Mouse (Mus musculus): ENCODE results near the gene Susd1. TPM values are rescaled to one million over a fixed set of nuclear protein-coding genes. Genes with fewer than 3 reads are reported as not detected.
A peak's percentile ranks its signal among the peaks of the same experiment; 100 is the strongest.

Gene Susd1
- polyA plus RNA-seq, 1 experiment from 2014 or later: 9.9 TPM

DNA sequence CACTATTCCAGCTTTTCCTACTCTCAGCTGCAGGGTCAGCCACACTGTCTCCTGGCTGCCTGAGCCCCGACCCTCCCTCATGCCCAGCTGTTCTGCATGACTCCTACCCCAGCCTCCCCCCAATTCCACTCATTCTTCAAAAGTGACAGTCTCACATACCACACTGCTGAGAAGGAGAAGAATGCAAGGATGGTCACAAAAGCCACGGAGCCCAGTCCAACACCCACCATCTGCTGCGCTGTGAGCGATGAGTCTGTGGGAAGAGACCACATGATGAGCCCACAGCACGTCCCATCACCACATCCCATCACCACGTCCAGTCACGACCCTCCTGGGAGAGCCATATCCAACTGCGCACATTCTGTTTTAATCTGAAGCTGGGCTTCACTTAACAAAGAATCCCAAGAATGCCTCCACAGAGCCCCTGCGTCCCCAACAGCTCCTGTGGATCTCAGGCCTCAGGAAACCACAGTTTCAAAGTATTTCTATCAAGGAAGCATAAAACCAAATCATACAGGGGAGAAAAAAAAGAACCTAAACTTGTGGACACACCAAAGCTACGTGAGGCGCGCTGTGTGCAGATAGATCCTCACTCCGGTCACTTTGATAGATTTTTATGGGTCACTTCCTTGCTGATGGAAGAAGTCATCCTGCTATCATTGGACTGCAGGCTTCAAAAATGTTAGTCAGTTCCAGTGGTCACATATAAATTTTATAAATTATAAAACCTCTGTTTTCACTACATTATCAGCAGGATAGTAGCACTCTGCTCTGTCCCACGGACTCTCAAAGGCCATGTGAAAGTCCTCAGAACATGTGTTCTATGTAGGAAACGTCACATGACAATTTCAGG lies 122.7 kb downstream of the Susd1 start:
- 52% methylated on average over 15 of the region's 15 CpGs for WGBS
- H3K9me3 ChIP-seq (ENCODE audit: control insufficient read depth, low read depth, low read length): no peaks in the 10 kb centered on the region
- no peaks in the 10 kb centered on the region for H3K36me3 ChIP-seq (ENCODE audit: control insufficient read depth, insufficient read depth, low read length)
- ATAC-seq (ENCODE audit: insufficient number of reproducible peaks, insufficient read depth, low FRiP score, low read depth): peak; percentile 29; the same call in 1 of the 2 replicates
- peak overlapping the region; percentile 22; the same call in 1 of the 2 replicates for H3K27ac ChIP-seq (ENCODE audit: low read length)
- H3K9ac ChIP-seq (replicated peaks; ENCODE audit: low read depth, low read length): no peak overlapping the region
- H3K4me3 ChIP-seq (ENCODE audit: low read depth, low read length): no peak overlapping the region
- H3K4me2 ChIP-seq (replicated peaks; ENCODE audit: low read depth, low read length): no peak overlapping the region
- H3K4me1 ChIP-seq (ENCODE audit: control insufficient read depth, insufficient read depth, low read length): 0 out of 2 replicates have a peak, but pooled peaks cover 2% of the 10 kb centered on the region
- no peaks in the 10 kb centered on the region for H3K27me3 ChIP-seq (ENCODE audit: control insufficient read depth, insufficient read depth, low read length)

- 29% methylated on average over 3 of the region's 3 CpGs for WGBS
- Histone ChIP-seq H3K9ac (replicated peaks; ENCODE audit: low read depth, low read length) (no peak overlapping the region), H3K27me3 (ENCODE audit: control insufficient read depth, insufficient read depth, low read length) (no peaks in the 10 kb centered on the region), H3K4me2 (replicated peaks; ENCODE audit: low read depth, low read length) (no peak overlapping the region), H3K4me3 (ENCODE audit: low read depth, low read length) (no peak overlapping the region), H3K27ac (ENCODE audit: low read length) (no peak overlapping the region), H3K9me3 (ENCODE audit: control insufficient read depth, low read depth, low read length) (no peaks in the 10 kb centered on the region), H3K4me1 (ENCODE audit: control insufficient read depth, insufficient read depth, low read length) (0 out of 2 replicates have a peak, but pooled peaks cover 2% of the 10 kb centered on the region), H3K36me3 (ENCODE audit: control insufficient read depth, insufficient read depth, low read length) (no peaks in the 10 kb centered on the region)
- peak; percentile 42; the same call in 1 of the 2 replicates for ATAC-seq (ENCODE audit: insufficient number of reproducible peaks, insufficient read depth, low FRiP score, low read depth)
Measured at GRCm38 (mm10) chr4:59314939-59315552, 123.4 kb downstream of the Susd1 start.

DNA sequence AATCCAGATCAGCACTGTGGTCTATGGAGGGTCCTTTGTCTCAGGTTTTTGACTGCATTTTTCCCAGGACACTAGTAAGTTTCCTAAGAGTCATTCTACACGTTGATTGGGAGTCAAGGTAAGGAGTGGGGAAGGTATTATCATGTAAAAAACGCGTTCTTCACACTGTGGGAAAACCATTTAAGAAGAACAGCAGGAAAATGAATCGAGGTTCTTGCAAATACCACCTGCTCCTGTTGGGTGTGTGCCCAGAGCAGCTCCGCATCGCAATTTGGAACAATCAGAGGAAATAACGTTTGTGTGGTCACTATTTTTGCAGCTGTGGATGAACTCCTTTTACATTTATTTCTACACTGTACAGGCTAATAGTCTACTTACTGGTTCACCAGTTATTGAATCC lies 125.5 kb downstream of the Susd1 start:
- Histone ChIP-seq H3K9ac (replicated peaks; ENCODE audit: low read depth, low read length) (no peak overlapping the region), H3K36me3 (ENCODE audit: control insufficient read depth, insufficient read depth, low read length) (no peaks in the 10 kb centered on the region), H3K4me1 (ENCODE audit: control insufficient read depth, insufficient read depth, low read length) (no peaks in the 10 kb centered on the region), H3K4me3 (ENCODE audit: low read depth, low read length) (no peak overlapping the region), H3K27me3 (ENCODE audit: control insufficient read depth, insufficient read depth, low read length) (no peaks in the 10 kb centered on the region), H3K27ac (ENCODE audit: low read length) (no peak overlapping the region), H3K4me2 (replicated peaks; ENCODE audit: low read depth, low read length) (no peak overlapping the region), H3K9me3 (ENCODE audit: control insufficient read depth, low read depth, low read length) (no peaks in the 10 kb centered on the region)
- WGBS: 62% methylated on average over 7 of the region's 7 CpGs
- ATAC-seq (ENCODE audit: insufficient number of reproducible peaks, insufficient read depth, low FRiP score, low read depth): no peak

DNA sequence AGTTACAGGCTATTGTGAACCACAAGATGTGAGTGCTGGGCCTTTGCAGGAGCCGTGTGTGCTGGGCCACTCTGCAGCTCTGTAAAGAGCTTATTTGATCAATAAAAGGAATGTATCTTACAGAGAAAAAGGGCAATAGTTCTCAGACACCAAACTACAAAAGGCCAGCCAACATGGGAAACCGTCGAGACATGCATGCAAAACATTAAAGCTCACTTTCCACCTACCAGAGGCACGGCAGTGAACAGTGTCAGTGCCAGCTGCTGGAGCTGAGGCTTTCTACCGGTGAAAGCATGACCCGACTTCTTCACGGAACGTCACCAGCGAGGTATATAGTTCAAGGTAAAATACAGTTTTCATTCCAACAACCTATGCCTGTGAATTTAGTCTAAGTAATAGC lies 127.8 kb downstream of the Susd1 start:
- Histone ChIP-seq H3K4me1 (ENCODE audit: control insufficient read depth, insufficient read depth, low read length) (no peaks in the 10 kb centered on the region), H3K4me2 (replicated peaks; ENCODE audit: low read depth, low read length) (no peak overlapping the region), H3K9me3 (ENCODE audit: control insufficient read depth, low read depth, low read length) (no peaks in the 10 kb centered on the region), H3K27ac (ENCODE audit: low read length) (no peak overlapping the region), H3K27me3 (ENCODE audit: control insufficient read depth, insufficient read depth, low read length) (no peaks in the 10 kb centered on the region), H3K36me3 (ENCODE audit: control insufficient read depth, insufficient read depth, low read length) (no peaks in the 10 kb centered on the region), H3K4me3 (ENCODE audit: low read depth, low read length) (no peak overlapping the region), H3K9ac (replicated peaks; ENCODE audit: low read depth, low read length) (no peak overlapping the region)
- WGBS: 79% methylated on average over 9 of the region's 9 CpGs
- ATAC-seq (ENCODE audit: insufficient number of reproducible peaks, insufficient read depth, low FRiP score, low read depth): no peak

- no peaks in the 10 kb centered on the region for H3K36me3 ChIP-seq (ENCODE audit: control insufficient read depth, insufficient read depth, low read length)
- H3K9me3 ChIP-seq (ENCODE audit: control insufficient read depth, low read depth, low read length): no peaks in the 10 kb centered on the region
- H3K4me3 ChIP-seq (ENCODE audit: low read depth, low read length): no peak overlapping the region
- no peaks in the 10 kb centered on the region for H3K4me1 ChIP-seq (ENCODE audit: control insufficient read depth, insufficient read depth, low read length)
- H3K4me2 ChIP-seq (replicated peaks; ENCODE audit: low read depth, low read length): no peak overlapping the region
- 78% methylated on average over 10 of the region's 10 CpGs for whole genome bisulfite sequencing
- no peak overlapping the region for H3K9ac ChIP-seq (replicated peaks; ENCODE audit: low read depth, low read length)
- H3K27me3 ChIP-seq (ENCODE audit: control insufficient read depth, insufficient read depth, low read length): no peaks in the 10 kb centered on the region
- no peak overlapping the region for H3K27ac ChIP-seq (ENCODE audit: low read length)
- no peak for ATAC-seq (ENCODE audit: insufficient number of reproducible peaks, insufficient read depth, low FRiP score, low read depth)
Measured at GRCm38 (mm10) chr4:59307841-59308589, 130.4 kb downstream of the Susd1 start.

- H3K4me3 ChIP-seq (ENCODE audit: low read depth, low read length): no peak overlapping the region
- no peak for ATAC-seq (ENCODE audit: insufficient number of reproducible peaks, insufficient read depth, low FRiP score, low read depth)
- H3K4me2 ChIP-seq (replicated peaks; ENCODE audit: low read depth, low read length): no peak overlapping the region
Measured at GRCm38 (mm10) chr4:59302387-59302786, 136.0 kb downstream of the Susd1 start.

GRCm38 (mm10) chr4:59301025-59301815 lies 137.2 kb downstream of the Susd1 start:
- H3K27ac ChIP-seq (ENCODE audit: low read length): no peak overlapping the region
- H3K27me3 ChIP-seq (ENCODE audit: control insufficient read depth, insufficient read depth, low read length): no peaks in the 10 kb centered on the region
- no peak for ATAC-seq (ENCODE audit: insufficient number of reproducible peaks, insufficient read depth, low FRiP score, low read depth)
- H3K4me2 ChIP-seq (replicated peaks; ENCODE audit: low read depth, low read length): no peak overlapping the region
- H3K36me3 ChIP-seq (ENCODE audit: control insufficient read depth, insufficient read depth, low read length): no peaks in the 10 kb centered on the region
- no peak overlapping the region for H3K4me3 ChIP-seq (ENCODE audit: low read depth, low read length)
- H3K9ac ChIP-seq (replicated peaks; ENCODE audit: low read depth, low read length): no peak overlapping the region
- no peaks in the 10 kb centered on the region for H3K4me1 ChIP-seq (ENCODE audit: control insufficient read depth, insufficient read depth, low read length)
- H3K9me3 ChIP-seq (ENCODE audit: control insufficient read depth, low read depth, low read length): no peaks in the 10 kb centered on the region
- 87% methylated on average over 9 of the region's 9 CpGs for WGBS

More at GRCm38 (mm10) chr4:59302387-59302786, 136.0 kb downstream of the Susd1 start:
- H3K9me3 ChIP-seq (ENCODE audit: control insufficient read depth, low read depth, low read length): no peaks in the 10 kb centered on the region
- no peak overlapping the region for H3K9ac ChIP-seq (replicated peaks; ENCODE audit: low read depth, low read length)
- H3K27ac ChIP-seq (ENCODE audit: low read length): no peak overlapping the region
- no peaks in the 10 kb centered on the region for H3K36me3 ChIP-seq (ENCODE audit: control insufficient read depth, insufficient read depth, low read length)
- WGBS: 89% methylated on average over 8 of the region's 8 CpGs
- H3K4me1 ChIP-seq (ENCODE audit: control insufficient read depth, insufficient read depth, low read length): no peaks in the 10 kb centered on the region
- H3K27me3 ChIP-seq (ENCODE audit: control insufficient read depth, insufficient read depth, low read length): no peaks in the 10 kb centered on the region

All from stomach, embryonic 14.5 days (tissue).